Mouse (Mus musculus): ENCODE data around the gene Gpr157. TPM values are rescaled to one million over a fixed set of nuclear protein-coding genes. Genes with fewer than 3 reads are reported as not detected.

Gene Gpr157
- polyA plus RNA-seq, 1 experiment: 3.1 TPM

- Histone ChIP-seq H3K27me3 (ENCODE audit: control insufficient read depth, insufficient read depth, low read length) (no peaks in the 10 kb centered on the region), H3K4me1 (ENCODE audit: control insufficient read depth, insufficient read depth, low read length) (peaks cover 3% of the 10 kb centered on the region; the same call in 1 of the 2 replicates), H3K4me3 (replicated peaks; ENCODE audit: insufficient read depth, low read depth, low read length) (no peak overlapping the region), H3K27ac (ENCODE audit: insufficient read depth, low read length) (no peak overlapping the region)
- no peak for DNase-seq
- TF ChIP-seq CTCF (IDR thresholded peaks at IDR 0.05; ENCODE audit: borderline replicate concordance, insufficient read depth, low read depth, low read length): no peak
- TF ChIP-seq POLR2A (IDR thresholded peaks at IDR 0.05; ENCODE audit: borderline replicate concordance, insufficient read depth, low read length): no peak
- WGBS: 98% methylated on average over 4 of the region's 4 CpGs
Observed at GRCm38 (mm10) chr4:150097847-150098246, 10.7 kb downstream of the Gpr157 start.

- 16% methylated on average over 10 of the region's 10 CpGs for WGBS
- H3K4me1 ChIP-seq (ENCODE audit: control insufficient read depth, insufficient read depth, low read length): peaks cover 3% of the 10 kb centered on the region; the same call in 1 of the 2 replicates
Observed at GRCm38 (mm10) chr4:150098880-150099279, 11.7 kb downstream of the Gpr157 start.

GRCm38 (mm10) chr4:150102822-150103221, 15.7 kb downstream of the Gpr157 start:
- WGBS: 90% methylated on average over 7 of the region's 7 CpGs
- Histone ChIP-seq H3K4me1 (ENCODE audit: control insufficient read depth, insufficient read depth, low read length) (peaks cover 12% of the 10 kb centered on the region), H3K27ac (ENCODE audit: insufficient read depth, low read length) (no peak overlapping the region), H3K4me3 (replicated peaks; ENCODE audit: insufficient read depth, low read depth, low read length) (no peak overlapping the region), H3K27me3 (ENCODE audit: control insufficient read depth, insufficient read depth, low read length) (no peaks in the 10 kb centered on the region)
- no peak for TF ChIP-seq POLR2A (IDR thresholded peaks at IDR 0.05; ENCODE audit: borderline replicate concordance, insufficient read depth, low read length)
- TF ChIP-seq CTCF (IDR thresholded peaks at IDR 0.05; ENCODE audit: borderline replicate concordance, insufficient read depth, low read depth, low read length): no peak
- DNase-seq: no peak

More at GRCm38 (mm10) chr4:150098880-150099279, 11.7 kb downstream of the Gpr157 start:
- Histone ChIP-seq H3K27me3 (ENCODE audit: control insufficient read depth, insufficient read depth, low read length) (no peaks in the 10 kb centered on the region), H3K27ac (ENCODE audit: insufficient read depth, low read length) (no peak overlapping the region), H3K4me3 (replicated peaks; ENCODE audit: insufficient read depth, low read depth, low read length) (no peak overlapping the region)
- peak; percentile 75 to 79 for DNase-seq
- peak; percentile 90 for TF ChIP-seq CTCF (IDR thresholded peaks at IDR 0.05; ENCODE audit: borderline replicate concordance, insufficient read depth, low read depth, low read length)
- no peak for TF ChIP-seq POLR2A (IDR thresholded peaks at IDR 0.05; ENCODE audit: borderline replicate concordance, insufficient read depth, low read length)

- no peak overlapping the region for H3K4me3 ChIP-seq (replicated peaks; ENCODE audit: insufficient read depth, low read depth, low read length)
- no peaks in the 10 kb centered on the region for H3K27me3 ChIP-seq (ENCODE audit: control insufficient read depth, insufficient read depth, low read length)
- no peak overlapping the region for H3K27ac ChIP-seq (ENCODE audit: insufficient read depth, low read length)
- no peak for TF ChIP-seq CTCF (IDR thresholded peaks at IDR 0.05; ENCODE audit: borderline replicate concordance, insufficient read depth, low read depth, low read length)
- no peak for TF ChIP-seq POLR2A (IDR thresholded peaks at IDR 0.05; ENCODE audit: borderline replicate concordance, insufficient read depth, low read length)
- DNase-seq: no peak
- peaks cover 9% of the 10 kb centered on the region for H3K4me1 ChIP-seq (ENCODE audit: control insufficient read depth, insufficient read depth, low read length)
- 39% methylated on average over 7 of the region's 7 CpGs for WGBS
Observed at GRCm38 (mm10) chr4:150105671-150106070, 18.5 kb downstream of the Gpr157 start.

- 31% methylated on average over 5 of the region's 5 CpGs for WGBS
- TF ChIP-seq CTCF (IDR thresholded peaks at IDR 0.05; ENCODE audit: borderline replicate concordance, insufficient read depth, low read depth, low read length) (no peak), POLR2A (IDR thresholded peaks at IDR 0.05; ENCODE audit: borderline replicate concordance, insufficient read depth, low read length) (no peak)
- Histone ChIP-seq H3K27me3 (ENCODE audit: control insufficient read depth, insufficient read depth, low read length) (no peaks in the 10 kb centered on the region), H3K4me1 (ENCODE audit: control insufficient read depth, insufficient read depth, low read length) (peaks cover 9% of the 10 kb centered on the region), H3K27ac (ENCODE audit: insufficient read depth, low read length) (0 out of 2 replicates have a peak overlapping the region, but pooled peaks have one; percentile 0), H3K4me3 (replicated peaks; ENCODE audit: insufficient read depth, low read depth, low read length) (no peak overlapping the region)
- peak; percentile 50 to 56 for DNase-seq
Observed at GRCm38 (mm10) chr4:150106637-150107036, 19.5 kb downstream of the Gpr157 start.

- Histone ChIP-seq H3K27me3 (ENCODE audit: control insufficient read depth, insufficient read depth, low read length) (no peaks in the 10 kb centered on the region), H3K4me3 (replicated peaks; ENCODE audit: insufficient read depth, low read depth, low read length) (no peak overlapping the region), H3K27ac (ENCODE audit: insufficient read depth, low read length) (no peak overlapping the region), H3K4me1 (ENCODE audit: control insufficient read depth, insufficient read depth, low read length) (peaks cover 9% of the 10 kb centered on the region)
- TF ChIP-seq CTCF (IDR thresholded peaks at IDR 0.05; ENCODE audit: borderline replicate concordance, insufficient read depth, low read depth, low read length) (no peak), POLR2A (IDR thresholded peaks at IDR 0.05; ENCODE audit: borderline replicate concordance, insufficient read depth, low read length) (no peak)
- DNase-seq: no peak
- 24% methylated on average over 3 of the region's 3 CpGs for WGBS
Observed at GRCm38 (mm10) chr4:150109636-150110035, 22.5 kb downstream of the Gpr157 start.

- TF ChIP-seq POLR2A (IDR thresholded peaks at IDR 0.05; ENCODE audit: borderline replicate concordance, insufficient read depth, low read length): no peak
- no peak for TF ChIP-seq CTCF (IDR thresholded peaks at IDR 0.05; ENCODE audit: borderline replicate concordance, insufficient read depth, low read depth, low read length)
- WGBS: 70% methylated on average over 9 of the region's 9 CpGs
- Histone ChIP-seq H3K27ac (ENCODE audit: insufficient read depth, low read length) (no peak overlapping the region), H3K4me1 (ENCODE audit: control insufficient read depth, insufficient read depth, low read length) (peaks cover 9% of the 10 kb centered on the region), H3K27me3 (ENCODE audit: control insufficient read depth, insufficient read depth, low read length) (no peaks in the 10 kb centered on the region), H3K4me3 (replicated peaks; ENCODE audit: insufficient read depth, low read depth, low read length) (no peak overlapping the region)
- no peak for DNase-seq
Observed at GRCm38 (mm10) chr4:150110373-150110772, 23.2 kb downstream of the Gpr157 start.

GRCm38 (mm10) chr4:150112867-150113266, 25.7 kb downstream of the Gpr157 start:
- WGBS: 4% methylated on average over 15 of the region's 15 CpGs
- Histone ChIP-seq H3K27me3 (ENCODE audit: control insufficient read depth, insufficient read depth, low read length) (no peaks in the 10 kb centered on the region), H3K4me1 (ENCODE audit: control insufficient read depth, insufficient read depth, low read length) (no peaks in the 10 kb centered on the region), H3K27ac (ENCODE audit: insufficient read depth, low read length) (no peak overlapping the region), H3K4me3 (replicated peaks; ENCODE audit: insufficient read depth, low read depth, low read length) (no peak overlapping the region)
- TF ChIP-seq CTCF (IDR thresholded peaks at IDR 0.05; ENCODE audit: borderline replicate concordance, insufficient read depth, low read depth, low read length) (peak; percentile 83), POLR2A (IDR thresholded peaks at IDR 0.05; ENCODE audit: borderline replicate concordance, insufficient read depth, low read length) (no peak)
- DNase-seq: peak; percentile 73 to 84
